In the genomic region with DNA sequence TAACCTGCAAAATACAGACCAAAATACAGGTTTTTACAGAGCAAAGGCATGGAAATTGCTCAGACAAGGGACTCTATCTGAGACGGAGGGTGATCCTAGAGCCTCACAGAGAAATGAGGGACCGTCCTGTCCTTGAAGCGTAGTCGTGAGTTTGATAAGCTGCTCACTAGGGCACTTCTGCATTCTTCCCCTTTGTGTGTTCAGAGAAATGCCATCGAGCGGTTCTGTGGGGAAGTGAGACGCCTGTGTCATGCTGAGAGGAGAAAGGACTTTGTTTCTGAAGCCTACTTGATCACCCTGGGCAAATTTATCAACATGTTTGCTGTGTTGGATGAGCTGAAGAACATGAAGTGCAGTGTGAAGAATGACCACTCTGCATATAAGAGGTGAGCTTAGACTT, we compare ENCODE assay signal across 23 mouse cellular contexts. TPM values are rescaled to one million over a fixed set of nuclear protein-coding genes. Genes with fewer than 3 reads are reported as not detected.
A peak's percentile ranks its signal among the peaks of the same experiment; 100 is the strongest.
DNase-seq lines count a peak whose midpoint lies in the region; ATAC-seq lines count a peak whose summit lies in the region.
"Had no signal": no experiment of that assay in that cellular context is flagged by ENCODE, and none has a peak within 500 bp of the region (broad histone marks: within the 10 kb centered on the region; RNA-seq: fewer than 3 reads in every experiment).

No protein-coding gene starts in this region.

- peak; percentile 55; the same call in 1 of the 2 replicates for ATAC-seq in granulocyte monocyte progenitor cell, adult 5-6 weeks (replicated peaks; ENCODE audit: poor library complexity, severe bottlenecking)
- 0 out of 2 replicates have a peak, but pooled peaks have one; percentile 44 for ATAC-seq in monocyte, adult 5-6 weeks (replicated peaks; ENCODE audit: insufficient number of reproducible peaks, low FRiP score, low TSS enrichment, poor library complexity, severe bottlenecking)
- ATAC-seq: CD4-positive, CD25-positive, alpha-beta regulatory T cell, adult 4 months; forebrain, embryonic 15.5 days; hindbrain, postnatal 0 days; inflammation-experienced regulatory T-cells, adult 6 months; intestine, embryonic 16.5 days; Patski had no signal

- peak; percentile 20 for DNase-seq in testis, postnatal 10 days (ENCODE audit: low spot score)
- DNase-seq in testis, postnatal 14 days (ENCODE audit: low spot score) = no peak
- no peak for DNase-seq in frontal cortex, postnatal 14 days (ENCODE audit: low spot score in 2 of 2)
- no peak for DNase-seq in Muller cell, postnatal 12 days (ENCODE audit: inconsistent ontology term)
- DNase-seq: adrenal gland, postnatal 10 days; adrenal gland, postnatal 36 days; cerebellum, adult 2 months; cerebellum, adult 9-11 months; cerebellum, postnatal 25 days; embryo, embryonic 11 days; gastrocnemius, postnatal 10 days; gastrocnemius, postnatal 36 days; heart, adult 18-20 months; heart, postnatal 10 days; heart, postnatal 4 days had no signal

RNA-seq across cellular contexts. Expression of a gene that starts 33.2 kb away (rescaled TPM):
- total RNA-seq in granulocyte monocyte progenitor cell, adult 5-6 weeks (2014; fragmentation: Nextera tagmentation) = 43.8 and 48.2 TPM in 2 replicates
- total RNA-seq in granulocyte monocyte progenitor cell, adult 5-6 weeks (2017) = 56.7 and 81.1 TPM in 2 replicates
- 93.0 to 117 TPM (median 105 TPM) in 3 replicates for total RNA-seq in monocyte, adult 5-6 weeks (2017)
